Mouse (Mus musculus) MEL (cell line): ENCODE results near the gene Muc20.

Experiments used
- CTCF ChIP-seq, 3 experiments: IDR thresholded peaks in 2 of 3; conservative IDR thresholded peaks in 1 of 3; 2 replicates each; pipeline ENCODE4 v1.5.1; 2011 to 2012; ENCODE audit warnings: low read length in 3 of 3, low read depth in 2 of 3, mild to moderate bottlenecking in 2 of 3, improper control_type of control experiment in 1 of 3, inconsistent platforms in 1 of 3, mixed read lengths in 1 of 3, moderate library complexity in 1 of 3; ENCODE audit not compliant: control insufficient read depth in 1 of 3, insufficient read depth in 1 of 3, poor library complexity in 1 of 3, severe bottlenecking in 1 of 3
- ELF1 ChIP-seq: IDR thresholded peaks from 2 replicates; pipeline ENCODE4 v1.6.1; 2014; ENCODE audit warnings: low read depth, mild to moderate bottlenecking, inconsistent platforms, low read length, improper control_type of control experiment, moderate library complexity
- EP300 ChIP-seq, 2 experiments: IDR thresholded peaks; 2 replicates each; pipeline ENCODE4 v1.6.1; 2011; ENCODE audit warnings: improper control_type of control experiment in 2 of 2, low read length in 2 of 2, low read depth in 1 of 2, mild to moderate bottlenecking in 1 of 2
- GATA1 ChIP-seq: IDR thresholded peaks from 2 replicates; pipeline ENCODE4 v1.6.1; 2011; ENCODE audit warnings: low read depth, low read length, improper control_type of control experiment
- MAZ ChIP-seq: IDR thresholded peaks from 2 replicates; pipeline ENCODE4 v1.6.1; 2012; ENCODE audit warnings: low read depth, mild to moderate bottlenecking, inconsistent platforms, low read length, improper control_type of control experiment
- MYC ChIP-seq: IDR thresholded peaks from 2 replicates; pipeline ENCODE4 v1.6.1; 2011; ENCODE audit warnings: low read depth, mild to moderate bottlenecking, low read length, improper control_type of control experiment, moderate library complexity
- POLR2AphosphoS2 ChIP-seq: IDR thresholded peaks from 2 replicates; pipeline ENCODE4 v1.6.1; 2011; ENCODE audit warnings: low read length, improper control_type of control experiment

GRCm38 (mm10) chr16:32728240-32728639 is 69.0 kb downstream of the Muc20 start:
- TF ChIP-seq MYC (no peak), CTCF (IDR thresholded peaks at IDR 0.05 in 2 of 3, conservative IDR thresholded peaks at IDR 0.05 in 1 of 3; ENCODE audit: control insufficient read depth in 1 of 3, insufficient read depth in 1 of 3, low read depth in 2 of 3, low read length in 3 of 3, poor library complexity in 1 of 3, severe bottlenecking in 1 of 3) (no peak), MAZ (no peak), ELF1 (no peak), GATA1 (no peak), POLR2AphosphoS2 (no peak), EP300 (IDR thresholded peaks at IDR 0.05; ENCODE audit: low read depth in 1 of 2, low read length in 2 of 2) (no peak)
